Mouse (Mus musculus): ENCODE measurements around the gene Gm10553.
A peak's percentile ranks its signal among the peaks of the same experiment; 100 is the strongest.
"Not testable (repeated sequence)": the region's sequence is repeated elsewhere in the genome, so short reads cannot be mapped to it uniquely, and the experiment has no call there.

Gene Gm10553

DNA sequence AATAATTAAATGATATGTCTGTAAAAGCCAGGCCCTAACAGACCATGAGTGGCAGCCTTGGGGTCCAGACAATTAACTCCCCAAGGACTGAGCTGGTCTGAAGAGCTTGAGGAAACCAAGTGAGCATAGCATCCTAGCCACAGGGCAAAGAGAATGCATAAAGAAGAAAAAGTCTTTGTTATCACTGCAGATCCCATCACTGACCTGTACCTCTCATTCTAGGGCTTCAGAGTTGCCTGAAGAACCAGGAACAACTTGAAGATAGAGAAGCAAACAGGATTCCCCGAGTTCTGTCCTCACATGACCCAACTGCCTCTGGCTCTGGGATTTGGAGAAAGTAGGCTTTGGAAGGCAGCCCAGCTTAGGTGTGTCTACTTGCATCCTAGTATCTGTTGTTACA, at the start of gene Gm10553:
Gene Gm10553, plus strand, starts transcription at position 301 of the 400 bp plus-strand sequence.
- DNase-seq = not testable (repeated sequence)

DNA sequence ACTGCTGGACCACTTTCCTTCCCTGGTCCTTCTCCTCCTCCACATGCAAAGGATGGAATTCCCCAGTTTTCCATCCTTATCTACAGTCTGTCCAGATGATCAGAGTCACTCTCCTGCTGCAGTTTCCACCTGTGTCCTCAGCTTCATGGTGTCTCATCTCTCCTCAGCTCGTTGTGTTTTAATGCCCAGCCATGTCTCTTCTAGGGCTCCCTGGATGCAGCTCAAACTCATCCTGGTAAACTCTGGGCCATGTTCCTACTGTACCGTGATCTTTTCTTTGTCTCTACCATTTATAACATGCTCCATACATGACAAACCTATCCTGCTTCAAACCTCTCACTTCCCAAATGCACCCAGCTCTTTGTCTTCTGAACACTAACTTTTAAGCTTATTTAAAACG, 28.3 kb upstream of the Gm10553 start:
- not testable (repeated sequence) for DNase-seq

DNA sequence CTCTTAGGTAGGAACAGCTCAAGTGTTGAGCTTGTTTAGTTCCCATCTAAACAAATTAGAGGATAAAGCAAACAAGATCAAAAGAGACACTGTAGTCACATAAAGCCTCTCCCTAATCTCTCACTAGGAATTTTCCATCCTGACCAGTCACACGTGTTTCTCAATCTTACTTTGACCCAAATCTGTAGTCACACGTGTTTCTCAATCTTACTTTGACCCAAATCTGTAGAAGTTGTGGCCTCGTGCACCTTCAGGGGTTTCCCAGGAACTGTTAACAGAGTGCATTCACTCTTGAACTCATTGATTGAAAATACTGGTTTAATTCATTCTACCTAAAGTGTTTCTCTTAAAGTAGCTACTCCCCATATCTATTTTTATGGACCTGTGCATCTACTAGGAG, 26.9 kb upstream of the Gm10553 start:
- DNase-seq = not testable (repeated sequence)

DNA sequence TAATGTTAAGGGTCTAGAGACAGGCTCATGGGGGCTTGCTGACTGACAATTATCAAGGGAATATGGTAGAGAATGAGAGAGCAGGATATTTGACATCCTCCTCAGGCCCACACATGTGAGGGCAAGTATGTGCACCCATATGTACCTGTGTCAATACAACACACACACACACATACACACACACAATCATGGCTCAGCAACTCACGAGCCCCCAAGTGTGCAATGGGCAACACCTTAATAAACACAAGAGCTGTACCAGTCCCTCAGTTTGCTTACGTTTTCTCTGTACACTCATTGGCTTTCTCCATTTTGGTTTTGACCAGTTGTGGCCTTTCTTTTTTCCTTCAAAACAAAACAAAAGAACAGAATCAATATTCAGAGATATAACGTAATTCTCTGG, 15.2 kb upstream of the Gm10553 start:
- not testable (repeated sequence) for DNase-seq

DNA sequence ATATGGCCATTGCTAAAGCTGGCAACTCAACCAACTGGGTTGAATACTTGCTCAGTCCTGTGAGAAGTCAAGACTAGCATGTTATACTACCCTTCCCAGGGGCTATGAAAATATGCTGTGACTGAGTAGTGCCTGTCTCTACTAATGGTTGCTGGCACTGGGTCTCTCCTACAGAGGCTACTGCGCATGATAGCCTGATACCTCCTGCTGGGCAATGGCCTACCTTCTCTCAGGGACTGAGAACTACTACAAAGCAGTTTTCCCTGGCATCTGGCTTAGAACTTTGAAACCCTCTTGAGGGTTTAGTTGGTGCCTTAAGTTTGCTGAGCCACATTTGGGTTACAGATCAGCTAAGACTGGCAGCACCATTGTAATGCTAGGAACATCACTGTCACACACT, 13.8 kb upstream of the Gm10553 start:
- DNase-seq = not testable (repeated sequence)

DNA sequence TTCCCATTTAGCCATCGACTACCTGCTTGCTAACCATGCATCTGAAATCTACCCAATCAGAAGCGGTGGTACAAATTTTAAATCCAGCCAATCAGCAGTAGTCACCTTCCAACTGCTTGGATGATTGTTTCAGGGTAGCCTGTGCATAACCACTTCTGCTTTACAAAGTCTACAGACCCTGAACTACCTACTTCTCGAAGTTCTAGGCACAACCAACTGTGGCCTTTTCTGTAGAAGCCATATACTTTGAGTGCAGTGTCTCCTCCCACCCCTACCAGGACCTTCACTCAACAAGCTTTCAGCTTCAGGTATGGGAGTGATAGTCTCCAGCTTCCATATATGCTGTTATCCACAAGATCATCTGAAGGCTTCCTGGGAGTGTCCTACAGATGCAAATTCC, 7.8 kb upstream of the Gm10553 start:
- DNase-seq = not testable (repeated sequence)

DNA sequence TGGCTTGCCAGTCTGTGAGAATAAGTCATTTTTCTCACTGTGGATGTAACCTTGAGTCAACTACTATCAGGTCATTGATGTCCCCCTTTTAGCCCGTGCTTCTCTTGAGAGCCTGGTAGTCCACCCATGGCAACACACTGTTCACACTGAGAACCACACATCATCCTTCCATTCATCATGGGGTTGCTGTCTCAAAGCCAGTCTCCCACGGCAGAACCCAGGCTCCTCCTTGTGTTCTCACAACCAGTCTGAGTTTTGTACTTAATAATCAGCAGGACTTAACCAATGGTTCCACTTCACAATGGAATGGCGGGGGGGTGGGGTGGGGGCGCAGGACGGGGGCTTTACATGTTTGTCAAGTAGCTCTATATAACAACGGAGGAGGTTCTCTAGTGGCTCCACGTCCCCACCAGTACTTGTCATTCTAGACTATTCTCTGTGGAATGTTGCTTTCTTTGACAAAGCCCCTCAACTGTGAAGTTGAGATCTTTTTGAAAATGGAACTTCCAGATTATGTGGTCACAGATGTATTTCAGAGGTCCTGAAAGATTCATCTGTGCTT, 6.9 kb upstream of the Gm10553 start:
- not testable (repeated sequence) for DNase-seq

DNA sequence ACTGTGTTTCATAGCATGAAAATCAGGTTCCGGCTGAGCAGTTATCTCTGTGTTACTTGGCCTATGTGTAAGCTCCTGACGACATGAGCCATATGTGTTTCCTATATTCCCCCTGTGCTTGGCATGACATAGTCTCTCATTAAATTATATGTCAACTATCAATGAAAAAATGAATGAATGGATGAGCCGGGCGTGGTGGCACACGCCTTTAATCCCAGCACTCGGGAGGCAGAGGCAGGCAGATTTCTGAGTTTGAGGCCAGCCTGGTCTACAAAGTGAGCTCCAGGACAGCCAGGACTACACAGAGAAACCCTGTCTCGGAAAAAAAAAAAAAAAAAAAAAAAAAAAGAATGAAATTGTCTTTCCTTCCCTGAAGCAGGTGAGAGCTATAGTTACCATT, 883 bp upstream of the Gm10553 start:
- DNase-seq = not testable (repeated sequence)

DNA sequence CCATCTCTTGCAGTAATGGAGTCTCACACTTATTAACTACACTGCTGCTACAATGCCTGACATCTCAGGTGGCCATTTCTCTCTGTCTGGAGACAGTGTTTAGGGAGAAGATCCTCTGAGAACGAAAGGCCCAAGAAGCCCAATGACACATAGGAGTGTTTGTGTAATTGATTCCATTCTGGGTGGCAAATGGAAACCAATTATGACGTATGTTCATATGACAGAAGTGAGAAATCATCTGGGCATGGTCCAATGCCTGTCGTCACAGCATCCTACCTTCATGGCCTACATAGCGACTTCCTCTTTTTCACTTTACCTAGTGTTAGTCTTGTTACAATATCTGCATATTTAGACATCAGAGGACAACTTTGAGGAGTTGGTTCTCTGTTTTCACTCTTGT, 1.8 kb downstream of the Gm10553 start:
- DNase-seq = not testable (repeated sequence)

DNA sequence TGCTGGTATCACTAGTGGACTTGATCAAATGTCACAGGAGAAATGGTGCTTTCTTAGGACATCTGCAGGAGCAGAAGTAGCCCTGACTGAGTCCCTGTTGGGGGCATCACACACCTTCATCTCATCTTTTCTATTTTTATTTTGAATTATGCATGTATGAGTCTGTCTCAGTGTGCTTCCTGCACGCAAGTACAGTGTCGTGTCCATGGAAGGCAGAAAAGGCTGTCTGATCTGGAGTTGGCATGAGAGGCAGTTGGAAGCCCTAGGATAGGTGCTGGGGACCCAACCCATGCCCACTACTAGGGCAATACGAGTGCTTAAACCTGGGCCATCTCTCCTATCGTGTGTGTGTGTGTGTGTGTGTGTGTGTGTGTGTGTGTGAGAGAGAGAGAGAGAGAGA, 5.4 kb downstream of the Gm10553 start:
- DNase-seq = not testable (repeated sequence)

DNA sequence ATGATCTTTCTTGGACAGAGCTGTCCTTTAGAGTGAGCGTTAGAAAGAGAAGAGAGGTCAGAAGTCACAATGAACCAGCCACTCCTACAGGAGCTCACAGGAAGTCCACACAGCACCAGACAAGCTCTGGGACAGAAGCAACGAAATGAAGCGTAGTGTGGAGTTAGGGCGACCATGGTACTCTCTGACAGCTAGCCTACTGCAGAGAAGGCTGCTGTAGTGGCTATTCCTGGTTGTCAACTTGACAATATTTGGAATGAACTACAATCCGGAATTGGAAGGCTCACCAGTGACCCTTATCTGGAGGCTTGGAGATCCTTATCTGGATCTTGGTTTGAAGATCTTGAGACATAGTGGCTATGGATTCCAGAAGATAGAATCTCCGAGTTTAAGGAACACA, 6.0 kb downstream of the Gm10553 start:
- not testable (repeated sequence) for DNase-seq

DNA sequence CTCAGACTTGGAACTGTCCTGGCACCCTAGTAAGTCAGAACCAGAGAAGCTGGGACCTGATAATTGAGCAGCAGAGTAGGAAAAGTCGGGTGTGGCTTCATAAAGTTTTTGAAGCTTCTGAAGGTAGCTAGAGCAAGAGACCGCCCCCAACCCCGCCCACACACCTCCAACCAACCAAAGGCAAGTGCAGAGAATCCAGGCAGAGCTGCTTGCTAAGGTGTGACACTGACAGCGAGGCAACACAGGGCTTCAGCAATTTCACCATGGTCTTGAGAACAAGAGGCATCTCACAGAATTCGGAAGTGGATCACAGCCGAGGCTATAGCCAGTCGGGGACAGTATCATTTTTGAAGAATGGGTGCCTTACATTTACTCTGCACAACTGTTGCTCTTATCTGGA, 9.8 kb downstream of the Gm10553 start, which contains the start of gene A530032D15Rik:
Gene A530032D15Rik, minus strand, starts transcription at position 101 of the 400 bp plus-strand sequence.
- not testable (repeated sequence) for DNase-seq

DNA sequence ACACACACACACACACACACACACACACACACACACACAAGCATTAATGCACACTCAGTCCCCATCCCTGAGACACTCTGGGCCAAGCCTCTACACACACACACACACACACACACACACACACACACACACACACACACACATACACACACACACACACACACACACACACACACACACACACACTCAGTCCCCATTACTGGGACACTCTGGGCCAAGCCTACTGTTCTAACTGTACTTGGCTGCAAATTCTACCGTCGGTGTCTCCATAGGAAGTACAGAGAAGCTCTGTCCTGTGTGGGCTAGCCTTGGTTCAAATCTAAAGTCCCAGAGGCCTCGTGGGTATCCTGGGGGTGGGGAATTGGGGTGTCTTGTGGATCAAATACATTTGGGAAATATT, 10.9 kb downstream of the Gm10553 start:
- not testable (repeated sequence) for DNase-seq

DNA sequence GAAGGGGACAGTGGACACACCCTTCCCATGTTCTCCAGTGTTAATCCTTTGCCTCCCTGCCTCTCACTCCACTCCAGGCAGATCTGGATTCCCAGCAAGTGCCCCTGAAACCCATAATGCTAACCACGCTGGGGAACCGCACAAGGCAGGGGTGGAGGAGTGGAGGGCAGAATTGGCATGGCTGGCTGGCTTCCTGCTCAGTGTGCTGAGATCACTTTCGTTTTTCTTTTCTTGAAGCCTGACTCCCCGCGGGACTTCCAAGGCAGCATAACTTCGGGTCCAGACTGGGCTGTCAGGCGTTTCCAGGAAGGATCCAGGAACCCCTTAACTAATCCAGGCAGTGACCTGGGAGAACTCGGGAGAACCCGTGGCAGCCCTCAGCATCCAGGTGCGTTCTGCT, 11.6 kb downstream of the Gm10553 start:
- DNase-seq = not testable (repeated sequence)

DNA sequence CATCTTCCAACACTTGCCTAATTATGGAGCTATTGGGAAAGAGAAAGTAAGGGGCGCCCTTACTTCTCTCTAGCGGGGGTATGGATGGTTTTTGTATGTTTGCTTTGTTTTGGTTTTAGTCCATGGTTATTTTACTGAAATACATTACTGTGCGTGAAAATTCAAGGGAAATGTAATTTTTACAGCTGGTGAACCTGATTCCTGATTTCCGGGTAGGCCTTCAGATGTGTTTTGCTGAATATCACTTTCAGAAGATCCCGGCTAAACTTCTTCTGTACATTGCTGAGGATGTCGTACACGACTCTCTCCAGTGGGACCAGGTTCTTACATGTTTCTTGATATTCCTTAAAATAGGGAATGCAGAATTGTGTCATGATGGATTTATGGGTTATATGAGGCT, 12.3 kb downstream of the Gm10553 start:
- not testable (repeated sequence) for DNase-seq

DNA sequence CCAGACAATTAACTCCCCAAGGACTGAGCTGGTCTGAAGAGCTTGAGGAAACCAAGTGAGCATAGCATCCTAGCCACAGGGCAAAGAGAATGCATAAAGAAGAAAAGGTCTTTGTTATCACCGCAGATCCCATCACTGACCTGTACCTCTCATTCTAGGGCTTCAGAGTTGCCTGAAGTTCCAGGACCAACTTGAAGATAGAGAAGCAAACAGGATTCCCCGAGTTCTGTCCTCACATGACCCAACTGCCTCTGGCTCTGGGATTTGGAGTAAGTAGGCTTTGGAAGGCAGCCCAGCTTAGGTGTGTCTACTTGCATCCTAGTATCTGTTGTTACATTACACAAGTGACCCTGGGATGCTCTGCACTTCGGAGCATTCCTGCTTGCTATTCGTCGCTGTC, 12.9 kb downstream of the Gm10553 start:
- DNase-seq = not testable (repeated sequence)

DNA sequence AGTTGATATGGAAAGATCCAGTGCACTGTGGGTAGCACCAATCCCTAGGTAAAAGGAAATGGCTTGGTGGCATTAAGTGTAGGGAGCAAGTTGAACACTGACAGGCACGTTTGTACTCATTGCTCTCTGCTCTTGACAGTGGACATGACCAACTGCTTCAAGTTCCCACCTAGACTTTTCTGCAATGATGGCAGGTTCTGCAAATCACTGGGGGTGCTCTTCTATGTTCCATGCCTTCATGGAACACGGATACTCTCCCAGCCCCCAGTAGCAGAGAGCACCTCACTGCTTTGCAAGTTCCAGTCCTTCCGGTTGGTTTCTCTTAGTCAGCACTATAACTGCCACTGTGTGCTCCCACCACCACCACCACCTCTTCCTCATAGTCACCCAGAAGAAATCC, 14.1 kb downstream of the Gm10553 start:
- DNase-seq = not testable (repeated sequence)

DNA sequence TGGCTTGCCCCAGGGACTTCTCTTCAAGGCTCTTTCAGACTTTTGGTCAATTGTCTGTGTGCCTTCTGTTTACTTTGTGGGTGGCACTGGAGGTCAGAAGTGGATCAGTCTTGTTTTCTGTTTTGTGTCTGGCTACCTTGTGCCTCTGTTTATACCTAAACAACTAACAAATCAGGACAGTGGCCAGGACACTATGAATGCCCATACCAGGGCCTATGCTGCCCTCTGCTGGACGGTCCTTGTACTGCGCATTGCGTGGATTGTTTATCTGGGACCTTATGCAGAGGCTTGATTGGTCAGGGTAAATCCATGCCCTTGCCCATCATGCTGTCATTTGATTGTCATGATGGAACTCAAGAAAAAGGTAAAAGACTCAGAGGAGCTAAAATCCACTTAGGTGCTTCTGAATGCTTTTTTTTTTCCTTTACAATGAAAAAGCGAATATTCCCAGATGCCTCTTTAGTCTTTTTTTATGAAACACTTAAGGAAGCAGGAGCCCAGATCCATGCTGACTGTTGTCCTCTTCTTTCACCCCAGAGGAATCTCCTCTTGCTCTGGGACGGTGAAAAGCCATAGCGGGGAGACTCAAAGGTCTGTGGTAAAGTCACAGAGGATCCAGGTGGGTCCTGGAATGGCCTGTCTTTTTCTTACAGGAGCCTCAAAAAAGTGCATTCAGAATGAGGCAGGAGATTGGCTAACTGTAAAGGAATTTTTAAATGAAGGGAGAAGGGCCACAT, 14.9 kb downstream of the Gm10553 start:
- peak; percentile 34 to 85 for DNase-seq

DNA sequence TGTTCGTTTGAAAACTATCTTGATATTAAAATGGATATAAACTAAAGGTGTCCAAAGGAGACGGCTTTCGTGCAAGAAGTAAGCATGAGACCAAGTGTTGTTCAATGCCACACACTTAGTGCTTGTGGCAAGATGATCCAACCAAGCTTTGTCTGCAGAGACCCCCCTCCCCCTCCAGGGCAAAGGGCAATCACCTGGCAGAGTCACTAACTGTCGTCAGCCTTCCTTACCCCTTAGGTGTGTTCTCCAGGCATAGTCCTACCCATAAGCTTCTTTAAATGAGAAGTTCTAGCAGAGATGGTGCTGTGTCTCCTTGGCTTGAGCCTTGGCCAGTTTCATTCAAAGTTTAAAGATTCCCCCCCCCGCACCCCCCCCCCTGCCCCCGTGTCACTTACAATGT, 17.6 kb downstream of the Gm10553 start:
- not testable (repeated sequence) for DNase-seq

DNA sequence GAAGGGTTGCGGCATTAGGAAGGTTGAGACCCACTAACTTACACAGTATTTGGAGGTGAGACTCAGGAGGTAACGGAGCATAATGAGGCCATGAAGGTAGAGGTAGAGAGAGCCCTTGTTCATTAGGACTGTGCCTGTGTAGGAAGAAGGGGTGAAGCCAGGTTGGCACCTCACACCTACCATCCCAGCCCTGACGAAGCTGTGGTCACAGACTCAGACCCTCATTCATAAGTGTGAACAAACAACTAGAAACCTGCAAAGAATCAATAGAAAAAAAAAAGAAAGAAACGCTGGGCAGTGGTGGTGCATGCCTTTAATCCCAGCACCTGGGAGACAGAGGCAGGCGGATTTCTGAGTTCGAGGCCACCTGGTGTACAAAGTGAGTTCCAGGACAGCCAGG, 18.4 kb downstream of the Gm10553 start:
- not testable (repeated sequence) for DNase-seq

DNA sequence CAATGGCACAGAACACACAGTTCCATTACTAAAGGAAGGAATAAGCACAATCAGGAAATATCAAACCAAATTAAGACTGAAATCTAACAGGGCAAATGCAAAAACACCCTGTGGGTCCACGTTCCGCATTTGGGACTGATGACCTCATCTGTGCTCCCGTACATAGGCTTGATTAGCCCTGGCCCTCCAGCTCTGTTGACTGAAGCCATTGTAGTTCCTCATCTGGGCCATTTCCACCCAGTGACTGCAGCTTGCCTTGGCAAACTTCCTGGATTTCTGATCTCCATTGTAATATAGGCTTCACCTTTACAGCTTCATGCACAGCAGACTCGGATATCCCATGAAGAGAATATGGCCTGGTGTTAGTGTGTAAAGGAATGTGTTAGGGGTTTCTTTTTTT, 21.9 kb downstream of the Gm10553 start:
- DNase-seq = not testable (repeated sequence)

DNA sequence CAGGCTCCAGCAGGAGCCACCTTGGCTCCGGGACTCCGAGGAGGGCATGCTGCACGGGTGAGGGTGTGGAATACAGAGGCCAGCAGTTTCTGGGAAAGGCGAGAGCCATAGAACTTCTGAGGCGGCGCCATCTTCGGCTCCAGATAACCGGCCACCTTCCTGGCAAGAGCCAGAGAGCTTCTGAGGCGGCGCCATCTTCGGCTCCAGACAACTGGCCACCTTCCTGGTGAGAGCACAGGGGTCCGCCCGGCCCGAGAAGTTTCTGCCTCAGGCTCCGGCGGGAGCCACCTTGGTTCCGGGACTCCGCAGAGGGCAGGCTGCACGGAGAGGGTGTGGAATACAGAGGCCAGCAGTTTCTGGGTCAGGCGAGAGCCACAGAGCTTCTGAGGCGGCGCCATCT, 33.7 kb downstream of the Gm10553 start:
- not testable (repeated sequence) for DNase-seq
